Mouse (Mus musculus): Measurements from ENCODE around the gene Scly. TPM values are rescaled to one million over a fixed set of nuclear protein-coding genes. Genes with fewer than 3 reads are reported as not detected.

The Scly gene
- polyA plus RNA-seq, 1 experiment = 26.6 TPM

DNA sequence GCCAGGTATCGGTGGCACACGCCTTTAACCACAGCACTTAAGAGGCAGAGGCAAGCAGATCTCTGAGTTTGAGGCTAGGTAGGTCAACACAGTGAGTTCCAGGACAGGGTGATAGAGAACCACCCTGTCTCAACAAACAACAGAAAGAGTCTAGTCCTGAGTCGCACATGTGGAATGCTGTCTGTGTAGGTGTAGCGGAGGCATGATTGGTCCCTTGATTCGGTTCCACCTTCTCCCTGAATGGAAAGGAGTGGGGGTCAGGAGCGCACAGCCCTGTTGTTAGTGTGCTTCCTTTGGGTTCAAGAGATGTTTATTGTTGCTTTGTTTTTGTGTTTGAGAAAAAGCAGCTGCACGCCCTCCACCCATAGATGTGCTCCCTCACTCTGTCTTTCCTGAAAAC, 35.6 kb upstream of the Scly start:
- WGBS = 88% methylated on average over 7 of the region's 7 CpGs
- Histone ChIP-seq H3K4me1 (ENCODE audit: control insufficient read depth, insufficient read depth, low read length) (peaks cover 11% of the 10 kb centered on the region), H3K4me3 (replicated peaks; ENCODE audit: extremely low read depth, low read depth, low read length) (no peak overlapping the region)
- TF ChIP-seq CTCF (IDR thresholded peaks at IDR 0.05; ENCODE audit: insufficient read depth, low read length) (no peak), POLR2A (IDR thresholded peaks at IDR 0.05; ENCODE audit: borderline replicate concordance, extremely low read depth, low read depth, low read length) (no peak)
- DNase-seq = no peak

DNA sequence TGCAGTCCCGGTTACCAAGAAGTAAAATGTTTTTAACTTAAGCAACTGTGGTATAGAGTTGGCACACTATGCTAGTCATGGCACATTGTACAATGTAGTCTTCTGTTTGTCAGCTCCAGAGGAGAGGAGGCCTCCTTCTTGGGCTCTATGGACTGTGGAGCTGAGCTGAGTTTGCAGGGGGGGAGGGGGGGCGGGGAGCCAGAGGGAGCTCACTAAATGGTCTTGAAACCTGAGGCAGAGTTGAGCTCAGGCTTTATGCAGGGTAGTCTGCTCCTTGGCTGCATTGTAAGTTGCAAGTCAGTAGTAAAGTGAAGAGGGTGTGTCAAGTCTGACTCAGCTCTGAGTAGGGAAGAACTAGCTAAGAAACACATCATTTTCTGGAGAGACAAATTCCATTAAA, 25.9 kb upstream of the Scly start:
- Histone ChIP-seq H3K4me1 (ENCODE audit: control insufficient read depth, insufficient read depth, low read length) (no peaks in the 10 kb centered on the region), H3K4me3 (replicated peaks; ENCODE audit: extremely low read depth, low read depth, low read length) (no peak overlapping the region)
- DNase-seq = no peak
- TF ChIP-seq POLR2A (IDR thresholded peaks at IDR 0.05; ENCODE audit: borderline replicate concordance, extremely low read depth, low read depth, low read length) (no peak), CTCF (IDR thresholded peaks at IDR 0.05; ENCODE audit: insufficient read depth, low read length) (no peak)
- 73% methylated on average over 2 of the region's 2 CpGs for WGBS

DNA sequence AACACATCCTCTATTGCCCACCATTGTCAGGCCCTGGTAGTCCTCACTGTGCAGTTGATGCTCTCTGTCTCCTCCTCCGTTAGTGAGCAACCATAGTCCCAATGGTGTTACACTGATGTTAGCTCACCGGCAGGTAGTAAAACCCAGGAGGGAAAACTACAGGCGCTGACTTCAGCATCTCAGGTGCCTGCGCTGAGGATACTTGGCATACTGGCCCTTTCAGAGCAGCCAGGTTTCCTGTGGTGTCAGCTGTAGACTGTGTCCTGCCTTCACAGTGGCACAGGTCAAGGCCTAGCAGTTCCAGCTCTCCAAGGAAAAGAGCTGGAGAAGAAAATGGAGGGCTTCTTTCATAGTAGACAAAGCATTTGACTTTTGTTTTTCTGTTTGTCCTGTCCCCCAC, 21.6 kb upstream of the Scly start:
- TF ChIP-seq POLR2A (IDR thresholded peaks at IDR 0.05; ENCODE audit: borderline replicate concordance, extremely low read depth, low read depth, low read length) (no peak), CTCF (IDR thresholded peaks at IDR 0.05; ENCODE audit: insufficient read depth, low read length) (no peak)
- 96% methylated on average over 4 of the region's 4 CpGs for WGBS
- no peaks in the 10 kb centered on the region for H3K4me1 ChIP-seq (ENCODE audit: control insufficient read depth, insufficient read depth, low read length)
- H3K4me3 ChIP-seq (replicated peaks; ENCODE audit: extremely low read depth, low read depth, low read length) = no peak overlapping the region
- DNase-seq = no peak

DNA sequence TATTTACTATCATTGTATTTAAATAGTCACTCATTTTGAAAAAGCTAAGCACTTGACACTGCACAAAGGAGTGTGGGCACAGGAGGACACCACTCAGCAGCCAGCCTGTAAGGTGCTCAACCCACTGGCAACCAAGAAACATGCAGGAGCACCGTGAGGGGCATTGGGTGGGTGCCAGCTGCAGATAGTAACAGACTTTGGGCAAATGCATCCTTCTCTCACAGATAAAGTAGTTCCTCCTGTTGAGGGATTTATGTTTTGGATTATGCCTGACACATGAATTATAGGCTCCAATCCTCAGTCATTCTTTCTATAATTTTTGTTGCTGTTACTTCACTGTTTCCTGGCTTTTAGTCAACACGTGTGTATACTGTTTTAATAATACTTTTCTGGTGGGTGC, 20.7 kb upstream of the Scly start:
- Histone ChIP-seq H3K4me1 (ENCODE audit: control insufficient read depth, insufficient read depth, low read length) (no peaks in the 10 kb centered on the region), H3K4me3 (replicated peaks; ENCODE audit: extremely low read depth, low read depth, low read length) (no peak overlapping the region)
- no peak for DNase-seq
- WGBS = 83% methylated on average over 2 of the region's 2 CpGs
- no peak for TF ChIP-seq POLR2A (IDR thresholded peaks at IDR 0.05; ENCODE audit: borderline replicate concordance, extremely low read depth, low read depth, low read length)
- no peak for TF ChIP-seq CTCF (IDR thresholded peaks at IDR 0.05; ENCODE audit: insufficient read depth, low read length)

DNA sequence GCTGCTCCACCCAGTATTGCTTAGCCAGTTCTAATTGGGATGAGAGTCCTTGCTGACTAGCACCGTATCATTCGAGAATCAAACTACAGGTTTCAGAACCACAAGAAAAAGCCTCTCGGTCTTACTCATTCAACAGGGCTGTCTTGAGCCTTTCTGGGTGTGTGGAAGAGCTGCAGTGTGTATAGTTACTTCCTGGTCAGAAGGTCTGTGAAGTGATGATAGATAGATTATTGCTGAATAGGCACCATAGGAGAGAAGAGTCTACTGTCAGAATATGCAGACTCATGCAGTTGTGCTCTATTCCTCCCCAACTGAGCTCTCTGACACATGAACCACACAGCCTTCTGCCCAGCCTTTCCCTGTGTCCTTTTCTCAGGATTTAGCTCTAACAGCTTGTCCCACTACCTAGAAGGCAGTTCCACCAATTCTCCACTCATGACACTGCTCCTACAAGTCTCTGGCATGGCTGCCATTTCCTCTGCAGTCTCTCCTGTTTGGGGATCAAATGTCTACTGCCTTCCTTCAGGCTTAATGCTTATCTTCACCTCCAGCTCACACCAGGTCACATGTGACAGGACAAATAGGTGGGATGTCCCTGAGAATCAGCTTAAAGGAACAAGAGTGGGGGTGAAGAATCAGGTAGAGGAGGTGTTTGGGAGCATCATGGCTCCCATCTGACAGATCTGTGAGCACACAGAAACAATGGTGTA, 19.6 kb upstream of the Scly start:
- DNase-seq = no peak
- no peak overlapping the region for H3K4me3 ChIP-seq (replicated peaks; ENCODE audit: extremely low read depth, low read depth, low read length)
- H3K4me1 ChIP-seq (ENCODE audit: control insufficient read depth, insufficient read depth, low read length) = no peaks in the 10 kb centered on the region
- no peak for TF ChIP-seq POLR2A (IDR thresholded peaks at IDR 0.05; ENCODE audit: borderline replicate concordance, extremely low read depth, low read depth, low read length)
- TF ChIP-seq CTCF (IDR thresholded peaks at IDR 0.05; ENCODE audit: insufficient read depth, low read length) = no peak
- 93% methylated on average over 3 of the region's 3 CpGs for WGBS

DNA sequence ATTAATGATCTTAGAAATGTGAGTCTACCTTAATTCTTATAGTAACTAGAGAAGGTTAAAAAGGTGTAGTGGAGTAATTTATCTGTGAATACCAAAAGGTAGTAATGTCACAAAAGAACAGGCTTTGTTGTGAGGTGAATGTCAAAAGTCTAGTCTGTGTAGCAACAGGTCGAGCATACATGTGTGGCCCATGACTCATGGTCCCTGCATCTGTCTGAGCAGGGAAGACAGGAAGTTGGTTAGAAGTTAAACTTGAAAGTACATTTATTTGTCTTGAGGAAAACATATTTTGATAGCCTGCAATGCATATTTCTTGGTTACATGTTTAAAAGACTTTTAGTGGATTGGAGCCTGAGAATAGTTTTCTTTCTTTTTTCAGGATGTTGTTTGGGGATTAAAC, 19.0 kb upstream of the Scly start:
- 65% methylated on average over 1 of the region's 1 CpGs for WGBS
- no peak for TF ChIP-seq POLR2A (IDR thresholded peaks at IDR 0.05; ENCODE audit: borderline replicate concordance, extremely low read depth, low read depth, low read length)
- TF ChIP-seq CTCF (IDR thresholded peaks at IDR 0.05; ENCODE audit: insufficient read depth, low read length) = no peak
- H3K4me1 ChIP-seq (ENCODE audit: control insufficient read depth, insufficient read depth, low read length) = no peaks in the 10 kb centered on the region
- DNase-seq = no peak
- no peak overlapping the region for H3K4me3 ChIP-seq (replicated peaks; ENCODE audit: extremely low read depth, low read depth, low read length)

DNA sequence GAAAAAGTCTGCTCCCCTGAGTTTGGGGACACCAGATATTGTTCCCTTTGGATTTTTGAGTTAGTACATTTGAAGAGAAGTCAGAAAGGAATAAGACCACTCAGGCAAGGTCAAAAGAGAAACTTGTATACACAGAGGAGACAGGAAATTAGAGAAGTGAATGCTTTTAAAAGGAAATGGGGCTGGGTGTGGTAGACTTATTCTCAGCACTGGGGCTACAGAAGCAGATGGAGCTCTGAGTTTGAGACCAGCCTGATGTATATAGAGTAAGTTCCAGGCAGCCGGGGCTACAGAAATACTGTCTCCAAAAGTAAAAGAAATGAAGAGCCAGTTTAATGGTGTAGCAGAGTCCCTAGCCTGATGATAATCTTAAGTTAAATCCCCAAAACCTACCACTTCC, 15.6 kb upstream of the Scly start:
- WGBS = 44% methylated on average over 1 of the region's 1 CpGs
- no peak for DNase-seq
- TF ChIP-seq POLR2A (IDR thresholded peaks at IDR 0.05; ENCODE audit: borderline replicate concordance, extremely low read depth, low read depth, low read length) (no peak), CTCF (IDR thresholded peaks at IDR 0.05; ENCODE audit: insufficient read depth, low read length) (no peak)
- H3K4me3 ChIP-seq (replicated peaks; ENCODE audit: extremely low read depth, low read depth, low read length) = no peak overlapping the region
- no peaks in the 10 kb centered on the region for H3K4me1 ChIP-seq (ENCODE audit: control insufficient read depth, insufficient read depth, low read length)

DNA sequence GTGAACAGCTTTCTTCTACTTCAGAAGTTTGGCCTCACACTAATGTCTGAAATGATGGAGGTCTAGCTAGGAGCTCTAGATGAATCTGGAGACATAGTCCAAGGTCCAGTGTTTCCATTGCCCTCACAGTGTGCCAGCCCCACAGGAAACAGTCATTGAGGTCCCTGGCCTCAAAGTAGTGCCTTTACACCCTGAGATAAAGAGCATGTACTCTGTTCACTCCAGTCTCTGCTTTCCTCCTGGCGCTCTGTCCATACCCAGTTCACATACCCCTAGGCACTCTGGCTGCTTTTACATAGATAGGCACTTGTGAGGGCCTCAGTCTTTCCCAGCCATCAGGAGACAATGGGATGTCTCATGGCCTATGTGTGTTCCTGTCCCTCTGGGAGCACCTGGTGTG, 8.8 kb upstream of the Scly start:
- TF ChIP-seq CTCF (IDR thresholded peaks at IDR 0.05; ENCODE audit: insufficient read depth, low read length) (no peak), POLR2A (IDR thresholded peaks at IDR 0.05; ENCODE audit: borderline replicate concordance, extremely low read depth, low read depth, low read length) (no peak)
- Histone ChIP-seq H3K4me1 (ENCODE audit: control insufficient read depth, insufficient read depth, low read length) (no peaks in the 10 kb centered on the region), H3K4me3 (replicated peaks; ENCODE audit: extremely low read depth, low read depth, low read length) (no peak overlapping the region)
- WGBS = 97% methylated on average over 1 of the region's 1 CpGs
- no peak for DNase-seq

DNA sequence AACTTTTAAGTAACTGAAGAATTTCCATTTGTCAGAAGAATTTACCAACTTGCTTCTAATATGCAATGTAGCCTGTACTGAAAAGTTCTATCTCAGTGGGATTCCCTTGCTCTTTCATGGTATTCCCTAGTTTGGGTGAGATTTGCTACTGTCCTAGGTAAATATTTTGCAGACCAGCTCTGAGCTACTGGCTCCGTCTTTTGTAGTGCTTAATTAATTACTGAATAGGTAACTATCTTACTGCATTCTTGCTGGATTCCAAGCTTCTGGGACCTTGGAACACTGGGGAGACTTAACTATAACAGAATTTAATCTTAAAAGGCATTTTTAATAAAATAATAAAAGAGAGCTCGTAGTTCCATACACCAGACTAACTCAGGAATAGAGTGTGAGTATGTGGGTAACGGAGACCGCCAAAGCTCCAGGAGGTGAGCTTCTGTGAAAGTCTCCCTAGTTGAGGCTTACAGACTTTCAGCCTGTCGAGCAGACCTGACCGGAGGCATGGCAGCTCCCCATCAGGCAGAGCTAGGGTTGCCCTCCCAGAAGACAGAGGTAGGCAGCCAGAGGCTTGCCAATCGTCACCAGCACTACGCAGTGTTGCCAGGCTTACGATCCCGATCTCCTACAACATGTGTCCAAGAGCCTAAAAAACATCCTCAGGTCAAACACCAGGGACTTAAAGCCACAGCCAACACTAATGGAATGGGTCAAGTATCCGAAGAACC, 5.9 kb upstream of the Scly start:
- no peak for DNase-seq
- WGBS = 92% methylated on average over 11 of the region's 11 CpGs
- TF ChIP-seq CTCF (IDR thresholded peaks at IDR 0.05; ENCODE audit: insufficient read depth, low read length) = no peak
- no peak for TF ChIP-seq POLR2A (IDR thresholded peaks at IDR 0.05; ENCODE audit: borderline replicate concordance, extremely low read depth, low read depth, low read length)

DNA sequence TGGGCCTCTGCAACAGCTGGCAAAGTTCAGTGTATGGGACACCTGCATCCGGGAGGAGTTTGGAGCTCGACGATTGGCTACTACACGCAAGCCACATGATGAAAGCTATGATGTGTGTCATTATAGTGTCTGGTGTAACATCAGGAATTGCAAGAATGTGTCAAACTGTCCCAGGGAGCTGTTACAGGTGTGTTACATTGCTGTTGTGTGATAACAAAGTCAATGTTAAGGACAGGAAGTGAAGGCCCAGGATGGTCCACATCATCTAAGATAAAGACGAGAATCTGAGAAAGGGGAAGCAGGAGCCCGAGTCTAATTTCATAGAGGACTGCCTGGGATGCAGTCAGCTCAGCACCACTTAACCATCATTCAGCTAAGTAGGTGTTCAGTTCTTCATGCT, 2.6 kb upstream of the Scly start:
- Histone ChIP-seq H3K4me1 (ENCODE audit: control insufficient read depth, insufficient read depth, low read length) (0 out of 2 replicates have a peak, but pooled peaks cover 3% of the 10 kb centered on the region), H3K4me3 (replicated peaks; ENCODE audit: extremely low read depth, low read depth, low read length) (no peak overlapping the region)
- WGBS = 85% methylated on average over 6 of the region's 6 CpGs
- TF ChIP-seq CTCF (IDR thresholded peaks at IDR 0.05; ENCODE audit: insufficient read depth, low read length) = no peak
- DNase-seq = no peak

More for the DNA sequence above, 5.9 kb upstream of the Scly start:
- Histone ChIP-seq H3K4me3 (replicated peaks; ENCODE audit: extremely low read depth, low read depth, low read length) (no peak overlapping the region), H3K4me1 (ENCODE audit: control insufficient read depth, insufficient read depth, low read length) (no peaks in the 10 kb centered on the region)
